In the genomic region with DNA sequence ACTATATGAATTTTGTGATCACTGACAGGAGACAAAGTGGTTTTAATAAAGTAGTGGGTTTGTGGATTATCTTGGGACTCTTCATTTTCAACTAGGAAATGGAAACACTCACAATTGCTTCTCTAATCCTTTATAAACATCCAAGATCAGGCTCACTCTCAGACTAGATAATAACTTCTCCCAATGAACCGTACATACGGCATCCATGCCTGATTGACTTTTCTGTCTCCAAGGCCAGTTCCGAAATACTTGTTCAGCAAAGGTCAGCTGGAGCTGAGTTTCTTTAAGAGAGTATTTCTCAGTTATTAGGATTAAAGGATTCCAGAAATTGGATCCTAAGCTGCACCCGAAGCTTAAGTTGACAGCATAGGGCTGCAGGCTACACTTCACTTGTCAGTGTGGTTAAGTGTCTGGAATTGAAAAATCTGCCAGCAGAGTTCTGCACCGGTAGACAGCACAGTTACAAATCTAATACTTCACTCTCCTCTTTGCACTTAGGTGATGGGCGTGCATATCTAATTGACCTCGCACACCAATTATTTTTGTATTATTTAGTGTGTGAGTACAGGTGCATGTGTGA, we compare ENCODE assay signal across 13 mouse cellular contexts.
"Had no signal": no experiment of that assay in that cellular context is flagged by ENCODE, and none has a peak within 500 bp of the region (broad histone marks: within the 10 kb centered on the region; RNA-seq: fewer than 3 reads in every experiment).

No protein-coding gene starts in this region.

- H3K27ac ChIP-seq: left cerebral cortex, adult 2 months; limb, embryonic 10.5 days; liver, embryonic 15.5 days; neural tube, embryonic 13.5 days had no signal

- DNase-seq: kidney, postnatal 14 days; lung, adult 2 months; lung, postnatal 36 days; right cerebral cortex, adult 18-20 months; right cerebral cortex, postnatal 25 days; thymus, postnatal 4 days had no signal

- H3K9me3 ChIP-seq: limb, embryonic 10.5 days; liver, embryonic 15.5 days; neural tube, embryonic 13.5 days had no signal

- H3K4me1 ChIP-seq: limb, embryonic 10.5 days; liver, embryonic 15.5 days; neural tube, embryonic 13.5 days had no signal

- H3K4me2 ChIP-seq: liver, embryonic 11.5 days; liver, embryonic 15.5 days; neural tube, embryonic 13.5 days had no signal

- H3K27me3 ChIP-seq: liver, embryonic 15.5 days; neural tube, embryonic 13.5 days had no signal

- H3K4me3 ChIP-seq: left cerebral cortex, adult 2 months; limb, embryonic 10.5 days; liver, embryonic 15.5 days; neural tube, embryonic 13.5 days had no signal

- H3K36me3 ChIP-seq: limb, embryonic 10.5 days; liver, embryonic 15.5 days; neural tube, embryonic 13.5 days had no signal

- ATAC-seq: intestine, postnatal 0 days; lung, postnatal 0 days had no signal

- H3K9ac ChIP-seq: liver, embryonic 15.5 days; neural tube, embryonic 13.5 days had no signal
